Comparison of ENCODE assay signal across 19 mouse cellular contexts in genomic region chr4:48588576-48588975, GRCm38 (mm10). TPM values are rescaled to one million over a fixed set of nuclear protein-coding genes. Genes with fewer than 3 reads are reported as not detected.
DNase-seq lines count a peak whose midpoint lies in the region; ATAC-seq and TF ChIP-seq lines count a peak whose summit lies in the region.
"Had no signal": no experiment of that assay in that cellular context is flagged by ENCODE, and none has a peak within 500 bp of the region (broad histone marks: within the 10 kb centered on the region; RNA-seq: fewer than 3 reads in every experiment).

No protein-coding gene starts in this region.

- H3K36me3 ChIP-seq in forebrain, embryonic 13.5 days (ENCODE audit: poor library complexity, severe bottlenecking), result peaks cover 12% of the 10 kb centered on the region; the same call in 1 of the 2 replicates
- peaks cover 52% of the 10 kb centered on the region for H3K36me3 ChIP-seq in forebrain, embryonic 10.5 days (replicated peaks)
- H3K36me3 ChIP-seq: limb, embryonic 15.5 days had no signal

- no peaks in the 10 kb centered on the region for H3K9me3 ChIP-seq in forebrain, embryonic 13.5 days (replicated peaks)
- peaks cover 4% of the 10 kb centered on the region; the same call in 1 of the 2 replicates for H3K9me3 ChIP-seq in forebrain, embryonic 10.5 days
- H3K9me3 ChIP-seq: embryonic facial prominence, embryonic 13.5 days; heart, embryonic 15.5 days; hindbrain, embryonic 10.5 days; limb, embryonic 15.5 days had no signal

- DNase-seq in forebrain, embryonic 10.5 days (ENCODE audit: extremely low spot score, low spot score), result no peak
- DNase-seq in left cerebral cortex, adult 2 months (ENCODE audit: extremely low spot score in 1 of 2, low spot score in 2 of 2), result no peak
- DNase-seq in left cerebral cortex, postnatal 10 days (ENCODE audit: extremely low spot score in 1 of 2, low spot score in 2 of 2), result no peak
- peak; percentile 66 to 79 for DNase-seq in lung, adult 18-20 months
- peak; percentile 87 for DNase-seq in lung, postnatal 36 days
- no peak for DNase-seq in gastrocnemius, adult 18-20 months (ENCODE audit: low spot score)
- DNase-seq in adrenal gland, adult (ENCODE audit: inconsistent age in 2 of 2, low spot score in 1 of 2), result no peak
- DNase-seq: adrenal gland, adult 2 months; cerebellum, adult 18-20 months; liver, postnatal 0 days; right cerebral cortex, postnatal 4 days; thymus, postnatal 25 days had no signal

- H3K9ac ChIP-seq in forebrain, embryonic 13.5 days, result no peak overlapping the region
- H3K9ac ChIP-seq: embryonic facial prominence, embryonic 13.5 days; heart, embryonic 15.5 days; limb, embryonic 15.5 days; liver, postnatal 0 days had no signal

- TF ChIP-seq CTCF in left cerebral cortex, adult 2 months (IDR thresholded peaks at IDR 0.05), result no peak

- ATAC-seq in forebrain, embryonic 13.5 days, result no peak
- ATAC-seq: liver, postnatal 0 days; Patski had no signal

- H3K4me1 ChIP-seq in forebrain, embryonic 13.5 days, result peaks cover 39% of the 10 kb centered on the region
- peaks cover 30% of the 10 kb centered on the region for H3K4me1 ChIP-seq in forebrain, embryonic 10.5 days

- peak overlapping the region; percentile 10; the same call in 1 of the 2 replicates for H3K4me2 ChIP-seq in forebrain, embryonic 13.5 days
- H3K4me2 ChIP-seq: embryonic facial prominence, embryonic 13.5 days; heart, embryonic 15.5 days; limb, embryonic 15.5 days had no signal

- intact Hi-C loops in left cerebral cortex, adult 2 months (cut with DNase I), result no loop called here
- intact Hi-C loops in left cerebral cortex, postnatal 10 days (cut with DNase I), result loop anchor here (5.0 kb wide), 1 partner anchor 94 kb away; no protein-coding TSS in a partner anchor

- no peak overlapping the region for H3K4me3 ChIP-seq in forebrain, embryonic 13.5 days
- no peak overlapping the region for H3K4me3 ChIP-seq in forebrain, embryonic 10.5 days
- H3K4me3 ChIP-seq in left cerebral cortex, adult 2 months, result no peak overlapping the region
- H3K4me3 ChIP-seq: embryonic facial prominence, embryonic 13.5 days; heart, embryonic 15.5 days; hindbrain, embryonic 10.5 days; limb, embryonic 15.5 days had no signal

- no peaks in the 10 kb centered on the region for H3K27me3 ChIP-seq in forebrain, embryonic 13.5 days
- H3K27me3 ChIP-seq in forebrain, embryonic 10.5 days (ENCODE audit: poor library complexity, severe bottlenecking), result no peaks in the 10 kb centered on the region
- H3K27me3 ChIP-seq: embryonic facial prominence, embryonic 13.5 days; heart, embryonic 15.5 days; limb, embryonic 15.5 days; Patski had no signal

- no peak overlapping the region for H3K27ac ChIP-seq in forebrain, embryonic 13.5 days
- H3K27ac ChIP-seq in forebrain, embryonic 10.5 days, result no peak overlapping the region
- H3K27ac ChIP-seq in left cerebral cortex, adult 2 months, result peak overlapping the region; percentile 9; the same call in 1 of the 2 replicates
- H3K27ac ChIP-seq: embryonic facial prominence, embryonic 13.5 days; heart, embryonic 15.5 days; hindbrain, embryonic 10.5 days; limb, embryonic 15.5 days had no signal

- WGBS in forebrain, embryonic 13.5 days, result 62% methylated on average over 9 of the region's 9 CpGs
- 82% methylated on average over 9 of the region's 9 CpGs for WGBS in forebrain, embryonic 10.5 days

RNA-seq across cellular contexts. Expression of gene Tmeff1, which starts 3.6 kb away (rescaled TPM):
- polyA plus RNA-seq in forebrain, embryonic 13.5 days (2015; fragmentation: Nextera tagmentation; extraction: Ambion mirVana), result 76.9 and 117 TPM in 2 replicates
- polyA plus RNA-seq in forebrain, embryonic 10.5 days (2016; fragmentation: Nextera tagmentation; extraction: Ambion mirVana), result 53.5 and 64.1 TPM in 2 replicates
- total RNA-seq in left cerebral cortex, adult 2 months (2021), result 100 to 1,000 TPM; 113 to 119 TPM
- total RNA-seq in left cerebral cortex, postnatal 10 days (2021), result 100 to 1,000 TPM; 172 TPM
- total RNA-seq in gastrocnemius, adult 18-20 months (2021), result under 1 TPM; 0.52 to 0.66 TPM
- total RNA-seq: common myeloid progenitor, adult 5-6 weeks had no signal

RNA-seq across cellular contexts. Expression of gene Msantd3, which starts 48.8 kb away (rescaled TPM):
- polyA plus RNA-seq in forebrain, embryonic 13.5 days (2015; fragmentation: Nextera tagmentation; extraction: Ambion mirVana), result 50.2 and 52.2 TPM in 2 replicates
- 63.3 and 65.2 TPM in 2 replicates for polyA plus RNA-seq in forebrain, embryonic 10.5 days (2016; fragmentation: Nextera tagmentation; extraction: Ambion mirVana)
- 10 to 100 TPM; 21.9 to 22.4 TPM for total RNA-seq in left cerebral cortex, adult 2 months (2021)
- 10 to 100 TPM; 27.6 to 33.1 TPM for total RNA-seq in left cerebral cortex, postnatal 10 days (2021)
- 10 to 100 TPM; 17.4 to 17.9 TPM for total RNA-seq in gastrocnemius, adult 18-20 months (2021)

Comparison
In these comparisons a context has a peak if more than half of its experiments do, and no peak if none do; other contexts are left out.
1. DNase-seq: peak in lung, adult 18-20 months (2 of 2) and lung, postnatal 36 days (single experiment); none in forebrain, embryonic 10.5 days (single experiment), left cerebral cortex, adult 2 months (0 of 2), left cerebral cortex, postnatal 10 days (0 of 2), gastrocnemius, adult 18-20 months (single experiment) and adrenal gland, adult (0 of 2).
2. RNA of gene Tmeff1, which starts 3.6 kb away (total RNA-seq): 172 TPM in left cerebral cortex, postnatal 10 days and 113 to 119 TPM in left cerebral cortex, adult 2 months; 0.52 to 0.66 TPM in gastrocnemius, adult 18-20 months; every median in the first group is over 10 times any median in the second.